Mouse (Mus musculus) brain, embryonic 14.5 days (tissue): Measurements from ENCODE around the gene Ccdc189.

ENCODE experiments used
- CTCF ChIP-seq: fragments of 200-500 bp; IDR thresholded peaks from 2 replicates; pipeline ENCODE4 v1.5.1; 2012; ENCODE audit warnings: inconsistent platforms, mild to moderate bottlenecking, moderate library complexity, borderline replicate concordance; ENCODE audit not compliant: insufficient read depth, insufficient read length; ENCODE audit errors: extremely low read depth
- POLR2A ChIP-seq: fragments of 200-500 bp; IDR thresholded peaks from 2 replicates; pipeline ENCODE4 v1.6.1; 2012; ENCODE audit warnings: mild to moderate bottlenecking, inconsistent platforms, borderline replicate concordance; ENCODE audit not compliant: poor library complexity, insufficient read depth, insufficient read length, severe bottlenecking; ENCODE audit errors: extremely low read depth

DNA sequence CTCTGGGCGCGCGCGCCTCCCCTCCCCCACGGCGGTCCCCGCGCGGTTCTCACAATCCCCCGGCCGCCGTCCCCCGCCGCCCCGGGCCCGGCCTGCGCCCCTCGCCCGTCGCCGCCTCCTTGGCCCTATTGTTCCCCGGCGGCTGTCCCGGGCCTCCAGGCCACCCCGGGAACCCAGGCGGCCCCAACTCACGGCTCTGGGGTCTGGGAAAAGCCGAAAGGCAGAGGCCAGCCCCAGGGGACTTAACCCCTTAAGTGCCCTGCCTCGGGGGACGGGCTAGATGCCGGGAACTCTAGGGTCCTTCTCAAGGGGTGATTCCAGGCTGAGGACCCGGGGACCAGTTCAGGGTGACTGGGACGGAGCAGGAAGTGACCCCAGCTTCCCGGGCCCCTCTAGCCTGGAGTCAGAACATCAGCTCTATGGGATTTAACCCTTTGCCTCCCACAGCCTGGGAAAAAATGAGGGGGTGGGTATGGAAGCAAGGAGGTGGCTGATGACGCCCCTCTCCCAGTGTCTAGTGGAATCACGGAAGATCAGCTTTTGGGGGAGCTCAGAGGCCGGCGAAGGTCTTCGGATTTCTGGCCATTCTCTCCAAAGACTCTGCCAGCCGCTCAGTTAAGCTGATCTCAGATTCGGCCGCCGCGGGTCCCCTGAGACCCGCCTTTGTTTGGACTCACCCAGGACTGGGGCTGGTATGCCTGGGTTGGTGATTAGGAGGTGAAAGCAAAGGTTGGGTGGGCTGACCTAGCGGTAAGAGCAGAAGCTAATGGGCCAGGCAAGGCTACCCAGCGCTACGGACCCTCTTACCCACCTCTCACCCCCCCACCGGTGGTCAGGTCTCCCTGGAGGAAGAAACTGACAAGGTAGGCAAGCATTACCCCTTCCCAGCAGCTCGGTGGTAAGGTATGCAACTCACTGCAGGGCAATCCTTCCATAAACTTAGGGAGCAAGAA is 26.8 kb upstream of the Ccdc189 start, which contains the start of gene Zfp629:
- TF ChIP-seq CTCF (no peak), POLR2A (no peak)
